ENCODE assay signal across 21 mouse cellular contexts in genomic region chr3:60396971-60397370, GRCm38 (mm10).
"Had no signal": no experiment of that assay in that cellular context is flagged by ENCODE, and none has a peak within 500 bp of the region (broad histone marks: within the 10 kb centered on the region; RNA-seq: fewer than 3 reads in every experiment).

No protein-coding gene starts in this region.

- ATAC-seq: hindbrain, embryonic 16.5 days; hindbrain, postnatal 0 days; inflammation-experienced regulatory T-cells, adult 6 months; intestine, embryonic 15.5 days; intestine, embryonic 16.5 days; intestine, postnatal 0 days had no signal

- DNase-seq: heart, postnatal 10 days; heart, postnatal 14 days; heart, postnatal 36 days; heart, postnatal 4 days; kidney, adult 11 months; kidney, adult 18-20 months; kidney, adult 2 months; kidney, adult 8-10 months; kidney, adult 9 months; kidney, postnatal 10 days; kidney, postnatal 14 days; kidney, postnatal 25 days; kidney, postnatal 36 days; kidney, postnatal 4 days; layer of hippocampus, adult 9-11 months had no signal
